Mouse (Mus musculus) liver, postnatal 0 days (tissue): ENCODE measurements at regions not wholly inside any gene's neighbourhood (a gene's known extent, or its start where the extent isn't known, plus 50 kb on each side); places are given as distances from the start of the nearest gene placed in this dataset.

ENCODE experiments used
- CTCF ChIP-seq: sonication (generic); IDR thresholded peaks from 2 replicates; pipeline ENCODE4 v1.5.1; 2016; ENCODE audit warnings: antibody characterized with exemption, low read depth
- EP300 ChIP-seq: IDR thresholded peaks from 2 replicates; pipeline ENCODE4 v1.6.1; 2016; ENCODE audit warnings: antibody characterized with exemption, low read depth, mild to moderate bottlenecking

DNA sequence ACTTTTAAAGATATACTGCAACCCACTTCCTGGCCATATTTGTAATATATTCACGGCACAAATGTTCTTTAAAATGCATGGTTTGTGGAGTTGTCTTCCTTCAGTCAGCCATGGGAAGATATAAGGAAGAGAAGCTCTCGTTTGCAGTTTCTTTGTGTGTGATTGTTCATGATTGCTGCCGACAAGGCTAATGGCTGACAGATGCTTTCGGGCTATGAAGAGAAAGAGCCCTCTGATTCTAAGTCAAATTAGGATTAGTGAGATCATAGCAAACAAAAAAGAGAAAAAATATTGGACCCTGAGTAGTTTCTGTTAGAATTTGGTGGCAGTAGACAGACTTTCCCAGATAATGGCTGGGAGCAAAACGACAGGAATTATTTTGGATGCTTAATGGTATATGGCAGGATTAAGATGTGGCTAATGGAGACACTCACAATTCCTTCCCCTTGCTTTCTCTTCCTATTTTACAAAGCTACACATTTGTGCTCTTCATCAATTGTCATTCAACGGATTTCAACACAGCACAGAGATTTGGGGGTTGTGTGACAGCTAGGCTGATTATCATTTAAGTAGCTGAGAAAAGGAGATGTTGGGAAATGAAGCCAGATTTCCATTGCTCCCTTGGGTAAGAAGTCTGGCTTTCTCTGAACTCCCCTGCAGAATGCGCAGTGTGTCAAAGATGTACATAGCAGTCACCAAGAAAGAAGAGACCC, 273.4 kb upstream of the Hnrnpa3 start:
- TF ChIP-seq CTCF (no peak), EP300 (no peak)
